Comparison of ENCODE assay signal across 8 mouse cellular contexts in the genomic region with DNA sequence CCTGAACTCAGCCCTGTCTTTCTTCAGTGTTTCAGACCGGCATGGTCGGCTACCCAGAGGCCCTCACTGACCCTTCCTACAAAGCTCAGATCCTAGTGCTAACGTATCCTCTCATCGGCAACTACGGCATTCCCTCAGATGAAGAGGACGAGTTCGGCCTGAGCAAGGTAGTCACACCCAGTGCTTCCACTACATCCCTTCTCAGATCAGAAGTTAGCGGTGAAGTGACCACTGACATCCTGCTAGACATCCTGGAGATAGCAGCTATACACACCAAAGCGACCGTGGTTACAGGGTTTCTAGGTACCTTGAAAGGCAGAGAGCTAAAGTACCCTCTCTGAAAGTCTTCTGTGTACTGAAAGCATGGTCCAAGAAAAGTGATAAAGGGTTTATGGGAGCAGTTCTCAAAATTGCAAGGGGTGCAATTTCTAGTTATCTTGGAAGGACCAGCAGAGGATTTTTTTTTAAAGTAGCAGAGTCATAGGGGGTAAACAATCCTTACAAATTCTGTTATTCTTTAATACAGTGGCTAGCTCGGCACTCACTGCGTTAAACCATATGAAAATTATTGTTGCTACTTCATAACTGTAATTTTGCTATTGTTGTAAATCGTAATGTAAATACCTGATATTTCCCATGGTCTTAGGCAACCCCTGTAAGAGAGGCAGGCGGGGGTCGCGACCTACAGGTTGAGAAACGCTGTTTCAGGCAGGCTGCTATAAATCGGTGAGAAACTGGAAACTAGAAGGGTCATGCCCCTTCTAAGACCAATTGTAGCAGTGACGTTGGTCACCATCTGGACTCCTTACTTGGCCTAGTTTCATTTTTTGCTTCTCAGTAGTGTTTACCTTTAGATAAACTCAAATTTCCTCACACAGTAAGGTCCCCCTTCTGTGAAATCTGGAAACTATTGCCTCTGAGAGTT. TPM values are rescaled to one million over a fixed set of nuclear protein-coding genes. Genes with fewer than 3 reads are reported as not detected.
A peak's percentile ranks its signal among the peaks of the same experiment; 100 is the strongest.
DNase-seq lines count a peak whose midpoint lies in the region; ATAC-seq and TF ChIP-seq lines count a peak whose summit lies in the region.

No protein-coding gene starts in this region.

- peak overlapping the region; percentile 73 for H3K9ac ChIP-seq in liver, adult 2 months (ENCODE audit: low read depth, low read length)
- peak overlapping the region; percentile 83 for H3K9ac ChIP-seq in hindbrain, embryonic 13.5 days

- H3K36me3 ChIP-seq in liver, adult 2 months (ENCODE audit: control insufficient read depth, insufficient read depth, low read length) = peaks cover 8% of the 10 kb centered on the region; the same call in 1 of the 2 replicates
- H3K36me3 ChIP-seq in hindbrain, embryonic 13.5 days = peaks cover 37% of the 10 kb centered on the region

- TF ChIP-seq POLR2A in liver, adult 2 months (IDR thresholded peaks at IDR 0.05; ENCODE audit: extremely low read depth, insufficient read depth, low read length) = no peak

- peak; percentile 6; the same call in 1 of the 2 replicates for ATAC-seq in hindbrain, embryonic 13.5 days (ENCODE audit: low FRiP score)
- 0 out of 2 replicates have a peak, but pooled peaks have one; percentile 35 for ATAC-seq in megakaryocyte-erythroid progenitor cell, adult 5-6 weeks (replicated peaks; ENCODE audit: low FRiP score, low TSS enrichment, poor library complexity, severe bottlenecking)

- no peaks in the 10 kb centered on the region for H3K79me2 ChIP-seq in liver, adult 2 months (ENCODE audit: control insufficient read depth, insufficient read depth, low read length)

- intact Hi-C loops in gastrocnemius, postnatal 14 days (cut with DNase I; ENCODE audit: low total_unique reads) = no loop called here

- H3K4me1 ChIP-seq in liver, adult 2 months (ENCODE audit: control insufficient read depth, insufficient read depth, low read length) = peaks cover 8% of the 10 kb centered on the region; the same call in 1 of the 2 replicates
- H3K4me1 ChIP-seq in hindbrain, embryonic 13.5 days (replicated peaks) = peaks cover 21% of the 10 kb centered on the region

- H3K4me2 ChIP-seq in hindbrain, embryonic 13.5 days = peak overlapping the region; percentile 94

- no peaks in the 10 kb centered on the region for H3K9me3 ChIP-seq in hindbrain, embryonic 13.5 days

- WGBS in liver, adult 2 months = 41% methylated on average over 19 of the region's 19 CpGs
- 21% methylated on average over 19 of the region's 19 CpGs for whole genome bisulfite sequencing in hindbrain, embryonic 13.5 days

- DNase-seq in liver, adult 2 months (ENCODE audit: extremely low read depth, low read depth, low spot score) = no peak
- no peak for DNase-seq in liver
- peak; percentile 34 for DNase-seq in c-Kit-positive CD71-positive TER-119-positive erythroid progenitor cells, embryonic 14.5 days (ENCODE audit: low spot score)
- DNase-seq in adrenal gland, postnatal 14 days = no peak
- no peak for DNase-seq in gastrocnemius, postnatal 14 days
- DNase-seq in cerebellum, postnatal 4 days (ENCODE audit: low spot score in 2 of 2) = no peak

- peak overlapping the region; percentile 71 for H3K4me3 ChIP-seq in liver, adult 2 months (ENCODE audit: insufficient read depth, low read depth, low read length)
- peak overlapping the region; percentile 67 for H3K4me3 ChIP-seq in hindbrain, embryonic 13.5 days

- no peak for TF ChIP-seq CTCF in liver, adult 2 months (IDR thresholded peaks at IDR 0.05; ENCODE audit: low read depth, low read length)

- H3K27me3 ChIP-seq in liver, adult 2 months (ENCODE audit: control insufficient read depth, insufficient read depth, low read length) = no peaks in the 10 kb centered on the region
- H3K27me3 ChIP-seq in hindbrain, embryonic 13.5 days = no peaks in the 10 kb centered on the region

- no peak overlapping the region for H3K27ac ChIP-seq in liver, adult 2 months (replicated peaks; ENCODE audit: insufficient read depth, low read depth, low read length)
- 0 out of 2 replicates have a peak overlapping the region, but pooled peaks have one; percentile 83 for H3K27ac ChIP-seq in hindbrain, embryonic 13.5 days

RNA-seq across cellular contexts. Expression of gene Cad, which starts 0.9 kb away (rescaled TPM):
- total RNA-seq in liver, adult 2 months (2014; rRNA removed) = 10.7 and 11.8 TPM in 2 replicates
- polyA plus RNA-seq in liver, adult 2 months (2012; rRNA removed) = 8.4 and 12.7 TPM in 2 replicates
- 13.7 and 14.7 TPM in 2 replicates for polyA plus RNA-seq in hindbrain, embryonic 13.5 days (2015; fragmentation: Nextera tagmentation; extraction: Ambion mirVana)
- 124 and 224 TPM in 2 replicates for total RNA-seq in megakaryocyte-erythroid progenitor cell, adult 5-6 weeks (2014; fragmentation: Nextera tagmentation)
- 39.7 and 65.0 TPM in 2 replicates for total RNA-seq in megakaryocyte-erythroid progenitor cell, adult 5-6 weeks (2017)
- total RNA-seq in adrenal gland, postnatal 14 days (2021) = 31.0 and 37.3 TPM in 2 replicates
- 10 to 100 TPM; 12.3 to 19.9 TPM for total RNA-seq in gastrocnemius, postnatal 14 days (2021)

RNA-seq across cellular contexts. Expression of gene Slc5a6, which starts 6.8 kb away (rescaled TPM):
- 6.1 and 6.7 TPM in 2 replicates for total RNA-seq in liver, adult 2 months (2014; rRNA removed)
- polyA plus RNA-seq in liver, adult 2 months (2012; rRNA removed) = 15.5 and 16.2 TPM in 2 replicates
- 18.1 and 20.3 TPM in 2 replicates for polyA plus RNA-seq in hindbrain, embryonic 13.5 days (2015; fragmentation: Nextera tagmentation; extraction: Ambion mirVana)
- 3.1 and 4.3 TPM in 2 replicates for total RNA-seq in megakaryocyte-erythroid progenitor cell, adult 5-6 weeks (2014; fragmentation: Nextera tagmentation)
- 4.1 and 7.1 TPM in 2 replicates for total RNA-seq in megakaryocyte-erythroid progenitor cell, adult 5-6 weeks (2017)
- 19.7 and 24.0 TPM in 2 replicates for total RNA-seq in adrenal gland, postnatal 14 days (2021)
- total RNA-seq in gastrocnemius, postnatal 14 days (2021) = 1 to 10 TPM; 2.5 to 2.8 TPM

RNA-seq across cellular contexts. Expression of gene Atraid, which starts 7.4 kb away (rescaled TPM):
- total RNA-seq in liver, adult 2 months (2014; rRNA removed) = 172 and 185 TPM in 2 replicates
- 160 TPM in 2 replicates for polyA plus RNA-seq in liver, adult 2 months (2012; rRNA removed)
- 165 and 184 TPM in 2 replicates for polyA plus RNA-seq in hindbrain, embryonic 13.5 days (2015; fragmentation: Nextera tagmentation; extraction: Ambion mirVana)
- 27.7 and 51.7 TPM in 2 replicates for total RNA-seq in megakaryocyte-erythroid progenitor cell, adult 5-6 weeks (2014; fragmentation: Nextera tagmentation)
- 50.1 and 57.6 TPM in 2 replicates for total RNA-seq in megakaryocyte-erythroid progenitor cell, adult 5-6 weeks (2017)
- total RNA-seq in adrenal gland, postnatal 14 days (2021) = 116 and 121 TPM in 2 replicates
- total RNA-seq in gastrocnemius, postnatal 14 days (2021) = 10 to 100 TPM; 56.7 to 63.5 TPM

RNA-seq across cellular contexts. Expression of gene Dnajc5g, which starts 50.6 kb away (rescaled TPM):
- not detected in 2 replicates for total RNA-seq in liver, adult 2 months (2014; rRNA removed)
- not detected in 2 replicates for polyA plus RNA-seq in liver, adult 2 months (2012; rRNA removed)
- polyA plus RNA-seq in hindbrain, embryonic 13.5 days (2015; fragmentation: Nextera tagmentation; extraction: Ambion mirVana) = not detected in 2 replicates
- total RNA-seq in megakaryocyte-erythroid progenitor cell, adult 5-6 weeks (2014; fragmentation: Nextera tagmentation) = not detected in 2 replicates
- not detected in 2 replicates for total RNA-seq in megakaryocyte-erythroid progenitor cell, adult 5-6 weeks (2017)
- not detected in 2 replicates for total RNA-seq in adrenal gland, postnatal 14 days (2021)
- total RNA-seq in gastrocnemius, postnatal 14 days (2021) = not detected

RNA-seq across cellular contexts. Expression of gene Slc30a3, which starts 52.6 kb away (rescaled TPM):
- total RNA-seq in liver, adult 2 months (2014; rRNA removed) = 0.37 and 0.60 TPM in 2 replicates
- polyA plus RNA-seq in liver, adult 2 months (2012; rRNA removed) = 0.37 and 0.97 TPM in 2 replicates
- polyA plus RNA-seq in hindbrain, embryonic 13.5 days (2015; fragmentation: Nextera tagmentation; extraction: Ambion mirVana) = 30.5 and 35.0 TPM in 2 replicates
- not detected in 2 replicates for total RNA-seq in megakaryocyte-erythroid progenitor cell, adult 5-6 weeks (2014; fragmentation: Nextera tagmentation)
- not detected in 2 replicates for total RNA-seq in megakaryocyte-erythroid progenitor cell, adult 5-6 weeks (2017)
- 0.49 and 0.74 TPM in 2 replicates for total RNA-seq in adrenal gland, postnatal 14 days (2021)
- total RNA-seq in gastrocnemius, postnatal 14 days (2021) = under 1 TPM in 1 of 2 experiments, not detected in 1; 0.10 TPM
